ENCODE assay signal across 8 mouse cellular contexts in the genomic region with DNA sequence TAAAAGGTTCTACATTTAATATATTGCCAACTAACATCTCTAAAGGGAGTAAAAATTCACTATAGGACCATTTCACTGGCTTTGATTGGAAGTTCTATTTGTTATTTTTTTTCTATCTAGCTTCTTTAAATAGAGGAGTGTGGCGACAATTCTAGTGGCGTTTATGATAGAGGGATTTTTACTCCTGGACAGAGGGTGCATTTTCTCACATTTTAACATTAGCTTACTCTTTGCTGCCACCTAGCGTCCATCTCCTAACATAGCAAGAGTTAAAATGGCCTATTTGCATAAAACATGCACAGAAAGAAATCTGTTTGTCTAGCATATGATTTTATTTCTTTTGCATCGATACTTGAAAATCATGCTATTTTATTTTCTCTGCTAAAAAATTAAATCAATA.
DNase-seq lines count a peak whose midpoint lies in the region; ATAC-seq and TF ChIP-seq lines count a peak whose summit lies in the region.

No protein-coding gene starts in this region.

- no peak overlapping the region for H3K9ac ChIP-seq in neural tube, embryonic 14.5 days (replicated peaks; ENCODE audit: low read depth, low read length)

- no peak overlapping the region for H3K27ac ChIP-seq in gastrocnemius, adult 2 months
- H3K27ac ChIP-seq in neural tube, embryonic 14.5 days (ENCODE audit: low read depth, low read length) = no peak overlapping the region

- intact Hi-C loops in gastrocnemius, adult 2 months (cut with DNase I) = no loop called here

- peak; percentile 76 for TF ChIP-seq CTCF in gastrocnemius, adult 2 months (IDR thresholded peaks at IDR 0.05)

- peak; percentile 81 for ATAC-seq in common myeloid progenitor, adult 5-6 weeks (replicated peaks; ENCODE audit: low read depth, poor library complexity, severe bottlenecking)
- peak; percentile 68 for ATAC-seq in neural tube, embryonic 14.5 days (ENCODE audit: low read depth)
- no peak for ATAC-seq in activated CD4-positive, CD25-positive, alpha-beta regulatory T cell, adult 4 months

- no peaks in the 10 kb centered on the region for H3K4me1 ChIP-seq in neural tube, embryonic 14.5 days (ENCODE audit: control insufficient read depth, insufficient read depth, low read length)

- no peaks in the 10 kb centered on the region for H3K36me3 ChIP-seq in neural tube, embryonic 14.5 days (ENCODE audit: control insufficient read depth, insufficient read depth, low read length)

- no peaks in the 10 kb centered on the region for H3K9me3 ChIP-seq in neural tube, embryonic 14.5 days (ENCODE audit: control insufficient read depth, low read length)

- no peaks in the 10 kb centered on the region for H3K27me3 ChIP-seq in neural tube, embryonic 14.5 days (ENCODE audit: control insufficient read depth, insufficient read depth, low read length)

- H3K4me2 ChIP-seq in neural tube, embryonic 14.5 days (ENCODE audit: low read depth, low read length) = no peak overlapping the region

- no peak for DNase-seq in gastrocnemius, adult 2 months
- DNase-seq in gastrocnemius, postnatal 25 days = no peak
- peak; percentile 37 to 73 for DNase-seq in right cerebral cortex, adult 2 months (ENCODE audit: low spot score in 2 of 2)
- DNase-seq in right cerebral cortex, postnatal 25 days = no peak
- peak; percentile 18 to 47 for DNase-seq in kidney, postnatal 36 days

- no peak overlapping the region for H3K4me3 ChIP-seq in gastrocnemius, adult 2 months
- H3K4me3 ChIP-seq in neural tube, embryonic 14.5 days (ENCODE audit: low read depth, low read length) = no peak overlapping the region

- WGBS in neural tube, embryonic 14.5 days = 2% methylated on average over 4 of the region's 4 CpGs

Comparison
In these comparisons a context has a peak if more than half of its experiments do, and no peak if none do; other contexts are left out.
1. DNase-seq: peak in right cerebral cortex, adult 2 months (2 of 2) and kidney, postnatal 36 days (2 of 2); none in gastrocnemius, adult 2 months (single experiment), gastrocnemius, postnatal 25 days (single experiment) and right cerebral cortex, postnatal 25 days (single experiment).